Mouse (Mus musculus) heart, embryonic 11.5 days (tissue): ENCODE measurements around the gene 2700049A03Rik. TPM values are rescaled to one million over a fixed set of nuclear protein-coding genes. Genes with fewer than 3 reads are reported as not detected.

Source experiments
- ATAC-seq: fragments of 200-750 bp; cut with Nextera tagmentation; replicated peaks from 2 replicates; pipeline ENCODE4 v1.8.0; 2017; ENCODE audit warnings: moderate library complexity; ENCODE audit not compliant: insufficient number of reproducible peaks, low FRiP score, low TSS enrichment
- H3K27ac ChIP-seq: fragments of 300-500 bp; sonication (generic); 2 replicates; pipeline ENCODE4 v1.5.1; 2014; ENCODE audit warnings: mild to moderate bottlenecking, low read depth, low read length
- H3K27me3 ChIP-seq: fragments of 300-500 bp; sonication (generic); 2 replicates; pipeline ENCODE4 v1.6.1; 2014; ENCODE audit warnings: mild to moderate bottlenecking, low read length, mixed read lengths; ENCODE audit not compliant: control insufficient read depth, insufficient read depth
- H3K36me3 ChIP-seq: fragments of 300-500 bp; sonication (generic); 2 replicates; pipeline ENCODE4 v1.6.1; 2014; ENCODE audit warnings: mild to moderate bottlenecking, low read length, moderate library complexity, mixed read lengths; ENCODE audit not compliant: control insufficient read depth, insufficient read depth
- H3K4me1 ChIP-seq: fragments of 300-500 bp; sonication (generic); 2 replicates; pipeline ENCODE4 v1.6.1; 2014; ENCODE audit warnings: low read length; ENCODE audit not compliant: control insufficient read depth, insufficient read depth
- H3K4me2 ChIP-seq: fragments of 300-500 bp; sonication (generic); 2 replicates; pipeline ENCODE4 v1.6.1; 2014; ENCODE audit warnings: mild to moderate bottlenecking, moderate library complexity
- H3K4me3 ChIP-seq: fragments of 300-500 bp; sonication (generic); 2 replicates; pipeline ENCODE4 v1.5.1; 2014; ENCODE audit warnings: low read depth, low read length
- H3K9ac ChIP-seq: fragments of 300-500 bp; sonication (generic); 2 replicates; pipeline ENCODE4 v1.6.1; 2014; ENCODE audit warnings: mild to moderate bottlenecking, low read depth, low read length, moderate library complexity
- H3K9me3 ChIP-seq: fragments of 300-500 bp; sonication (generic); replicated peaks from 2 replicates; pipeline ENCODE4 v1.6.1; 2016; ENCODE audit warnings: low read length; ENCODE audit not compliant: control insufficient read depth
- WGBS: fragments of 180-500 bp; shearing (Covaris S2); extraction: QIAGEN DNeasy Blood & Tissue Kit; methylation state at CpG from one replicate; pipeline ENCODE4 v1.1.7; 2014; ENCODE audit not compliant: insufficient replicate concordance; 5-methylcytosine and 5-hydroxymethylcytosine counted together
- polyA plus RNA-seq: library from polyadenylated mRNA; unstranded; fragments of >200 nt; fragmentation: Nextera tagmentation; extraction: Ambion mirVana; gene quantifications from 2 replicates; pipeline ENCODE4 v1.2.1, GENCODE M21; 2014

2700049A03Rik gene
- polyA plus RNA-seq, 1 experiment from 2014 or later: 15.4 TPM

DNA sequence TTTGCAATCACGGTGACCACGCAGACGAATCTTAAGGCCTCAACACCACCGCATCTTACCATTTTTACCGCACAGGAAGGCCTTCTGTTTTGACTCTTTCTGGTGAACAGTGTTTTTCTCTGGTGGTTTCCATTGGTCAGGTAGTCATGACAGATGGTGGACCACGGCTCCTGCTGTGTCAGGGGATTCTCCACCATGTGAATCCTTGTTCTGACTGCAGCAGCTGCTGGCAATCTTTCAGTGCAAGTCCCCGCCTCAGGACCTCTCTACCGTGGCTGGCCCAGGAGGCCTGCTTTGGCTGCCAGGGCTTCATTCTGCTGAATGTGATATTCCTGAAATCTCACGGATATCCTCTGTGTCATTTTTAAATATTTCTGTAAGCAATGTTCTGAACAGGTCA, 13.4 kb upstream of the 2700049A03Rik start:
- Histone ChIP-seq H3K9me3 (no peaks in the 10 kb centered on the region), H3K4me3 (no peak overlapping the region), H3K36me3 (peaks cover 15% of the 10 kb centered on the region; the same call in 1 of the 2 replicates), H3K9ac (no peak overlapping the region), H3K4me2 (no peak overlapping the region), H3K4me1 (no peaks in the 10 kb centered on the region), H3K27ac (no peak overlapping the region), H3K27me3 (no peaks in the 10 kb centered on the region)
- ATAC-seq: no peak
- 88% methylated on average over 9 of the region's 9 CpGs for WGBS

DNA sequence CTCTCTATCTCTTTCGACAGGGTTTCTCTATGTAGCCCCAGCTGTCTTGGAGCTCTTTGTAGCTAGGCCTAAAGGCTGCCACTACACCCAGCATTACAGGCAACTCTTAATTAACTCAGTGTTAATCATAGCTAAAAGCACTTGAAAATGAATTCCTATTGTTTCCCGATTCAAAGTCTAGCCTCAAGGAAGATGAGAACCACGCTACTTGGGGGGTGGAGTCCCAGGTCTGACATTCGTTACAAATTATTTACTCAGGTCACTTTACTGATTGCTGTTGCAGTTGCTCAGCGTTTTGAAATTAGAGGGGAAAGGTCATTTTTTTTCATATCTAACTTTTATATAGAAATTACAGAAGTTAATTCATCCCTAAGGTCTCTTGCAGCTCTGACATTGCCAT, 1.1 kb upstream of the 2700049A03Rik start:
- Histone ChIP-seq H3K9ac (peak overlapping the region; percentile 96; the same call in 1 of the 2 replicates), H3K4me1 (peaks cover 6% of the 10 kb centered on the region; the same call in 1 of the 2 replicates), H3K27me3 (no peaks in the 10 kb centered on the region), H3K4me2 (peak overlapping the region; percentile 92), H3K9me3 (no peaks in the 10 kb centered on the region), H3K27ac (no peak overlapping the region), H3K36me3 (peaks cover 15% of the 10 kb centered on the region), H3K4me3 (peak overlapping the region; percentile 98)
- ATAC-seq: no peak
- 38% methylated on average over 5 of the region's 5 CpGs for WGBS

DNA sequence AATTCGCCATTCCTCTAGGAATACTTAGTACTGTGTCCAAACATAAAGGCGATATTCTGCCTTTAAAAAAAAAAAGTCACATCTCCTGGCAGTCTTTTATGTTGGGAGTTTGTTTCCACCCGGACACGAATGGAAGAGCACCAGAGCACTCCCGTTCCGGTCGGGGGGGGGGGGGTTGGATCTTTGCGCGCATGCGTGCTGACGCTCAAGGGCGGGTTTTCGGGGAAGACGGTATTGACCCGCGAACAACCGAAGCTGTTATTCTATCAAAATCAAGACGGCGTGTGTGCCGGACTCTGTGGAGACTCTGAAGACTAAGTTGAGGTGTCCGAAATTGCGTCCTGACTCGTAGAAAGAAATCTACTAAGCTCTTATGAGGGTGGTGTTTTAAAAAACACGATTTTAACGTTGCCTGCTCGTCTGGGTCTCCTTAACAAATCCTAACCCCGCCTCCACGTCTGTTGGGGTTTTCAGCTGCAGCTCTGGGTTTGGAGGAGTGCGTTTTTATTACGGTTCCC, 385 bp downstream of the 2700049A03Rik start:
- peak; percentile 89 for ATAC-seq
- WGBS: under 1% methylated on average over 30 of the region's 30 CpGs
- Histone ChIP-seq H3K4me3 (peak overlapping the region; percentile 98), H3K4me2 (peak overlapping the region; percentile 92), H3K36me3 (peaks cover 15% of the 10 kb centered on the region), H3K9ac (peak overlapping the region; percentile 96), H3K27me3 (no peaks in the 10 kb centered on the region), H3K27ac (peak overlapping the region; percentile 80), H3K9me3 (no peaks in the 10 kb centered on the region), H3K4me1 (peaks cover 6% of the 10 kb centered on the region; the same call in 1 of the 2 replicates)

DNA sequence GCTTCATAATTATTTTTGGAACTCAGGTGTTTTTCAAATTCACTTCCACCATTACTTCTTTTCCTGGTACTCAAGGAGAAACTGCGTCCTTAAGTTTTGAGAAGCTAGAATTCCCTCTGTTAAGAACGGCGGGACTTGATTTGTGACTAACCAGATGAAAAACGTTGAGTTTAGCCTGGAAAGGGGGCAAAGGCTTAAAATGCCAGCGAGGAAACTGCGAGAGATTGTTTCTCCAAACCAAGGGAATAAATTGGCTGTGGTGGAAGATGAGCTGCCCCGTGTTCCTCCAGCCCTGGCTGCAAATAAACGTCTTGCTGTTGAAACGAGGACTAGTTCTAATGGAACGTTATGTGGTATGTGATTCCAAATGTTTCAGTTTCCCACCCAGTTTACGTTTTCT, 1.0 kb downstream of the 2700049A03Rik start:
- Histone ChIP-seq H3K9me3 (no peaks in the 10 kb centered on the region), H3K4me1 (peaks cover 6% of the 10 kb centered on the region; the same call in 1 of the 2 replicates), H3K9ac (peak overlapping the region; percentile 70), H3K27me3 (no peaks in the 10 kb centered on the region), H3K36me3 (peaks cover 15% of the 10 kb centered on the region), H3K4me2 (peak overlapping the region; percentile 92), H3K27ac (no peak overlapping the region), H3K4me3 (peak overlapping the region; percentile 98)
- ATAC-seq: no peak
- WGBS: 8% methylated on average over 11 of the region's 11 CpGs

- Histone ChIP-seq H3K27me3 (no peaks in the 10 kb centered on the region), H3K4me2 (no peak overlapping the region; the same call in 1 of the 2 replicates), H3K27ac (no peak overlapping the region), H3K36me3 (peaks cover 19% of the 10 kb centered on the region), H3K9me3 (no peaks in the 10 kb centered on the region), H3K4me1 (peaks cover 6% of the 10 kb centered on the region; the same call in 1 of the 2 replicates), H3K9ac (no peak overlapping the region), H3K4me3 (no peak overlapping the region)
- 78% methylated on average over 5 of the region's 5 CpGs for WGBS
- ATAC-seq: no peak
Measured at GRCm38 (mm10) chr12:71139258-71139828, 2.7 kb downstream of the 2700049A03Rik start.

DNA sequence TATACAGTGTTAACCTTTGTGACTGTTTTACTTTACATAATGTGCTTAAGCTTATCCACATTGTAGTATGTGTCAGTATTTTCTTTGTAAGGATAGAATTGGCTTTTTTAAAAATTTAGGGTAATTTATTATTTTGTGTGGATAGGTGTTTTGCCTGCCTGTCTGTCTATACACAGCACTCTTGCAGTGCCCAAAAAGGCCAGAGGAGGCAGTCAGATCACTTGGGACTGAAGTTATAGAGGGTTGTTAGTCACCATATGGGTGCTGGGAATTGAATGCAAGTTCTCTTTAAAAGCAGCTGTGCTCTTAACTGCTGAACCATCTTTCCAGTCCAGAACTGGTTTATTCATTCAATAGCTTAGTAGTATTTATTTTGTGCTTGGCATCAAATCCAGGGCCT, 4.5 kb downstream of the 2700049A03Rik start:
- no peak overlapping the region for H3K27ac ChIP-seq
- H3K9ac ChIP-seq: no peak overlapping the region
- no peaks in the 10 kb centered on the region for H3K27me3 ChIP-seq
- H3K4me1 ChIP-seq: peaks cover 6% of the 10 kb centered on the region; the same call in 1 of the 2 replicates
- no peak for ATAC-seq
- H3K4me2 ChIP-seq: no peak overlapping the region
- H3K9me3 ChIP-seq: no peaks in the 10 kb centered on the region
- peaks cover 19% of the 10 kb centered on the region for H3K36me3 ChIP-seq
- no peak overlapping the region for H3K4me3 ChIP-seq

- Histone ChIP-seq H3K27me3 (no peaks in the 10 kb centered on the region), H3K4me2 (no peak overlapping the region), H3K4me3 (no peak overlapping the region), H3K27ac (no peak overlapping the region), H3K9me3 (no peaks in the 10 kb centered on the region), H3K36me3 (peaks cover 16% of the 10 kb centered on the region), H3K4me1 (no peaks in the 10 kb centered on the region), H3K9ac (no peak overlapping the region)
- ATAC-seq: no peak
- WGBS: 74% methylated on average over 3 of the region's 3 CpGs
Measured at GRCm38 (mm10) chr12:71147641-71148040, 11.0 kb downstream of the 2700049A03Rik start.

DNA sequence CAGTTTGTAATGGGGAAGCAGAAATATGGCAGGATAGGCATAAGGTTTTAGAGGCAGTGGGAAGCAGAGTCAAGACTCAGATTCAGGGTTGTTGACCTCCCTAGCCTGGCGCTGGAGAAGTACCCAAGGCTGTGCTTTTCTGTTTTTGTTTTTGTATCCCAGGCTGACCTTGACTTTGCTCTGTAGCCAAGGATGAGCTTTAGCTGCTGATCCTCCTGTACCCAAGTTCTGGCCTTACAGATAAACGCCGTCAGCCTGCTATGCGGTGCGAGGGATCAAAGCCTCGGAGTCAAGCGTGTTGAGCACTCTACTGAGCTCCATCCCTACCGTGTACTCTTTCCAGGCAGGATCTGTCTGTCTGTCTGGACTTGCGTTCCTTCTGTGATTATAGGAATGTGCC, 12.2 kb downstream of the 2700049A03Rik start:
- Histone ChIP-seq H3K4me2 (no peak overlapping the region), H3K4me1 (no peaks in the 10 kb centered on the region), H3K9ac (no peak overlapping the region), H3K27ac (no peak overlapping the region), H3K4me3 (no peak overlapping the region), H3K36me3 (peaks cover 23% of the 10 kb centered on the region), H3K27me3 (no peaks in the 10 kb centered on the region), H3K9me3 (no peaks in the 10 kb centered on the region)
- WGBS: 93% methylated on average over 9 of the region's 9 CpGs
- ATAC-seq: no peak

DNA sequence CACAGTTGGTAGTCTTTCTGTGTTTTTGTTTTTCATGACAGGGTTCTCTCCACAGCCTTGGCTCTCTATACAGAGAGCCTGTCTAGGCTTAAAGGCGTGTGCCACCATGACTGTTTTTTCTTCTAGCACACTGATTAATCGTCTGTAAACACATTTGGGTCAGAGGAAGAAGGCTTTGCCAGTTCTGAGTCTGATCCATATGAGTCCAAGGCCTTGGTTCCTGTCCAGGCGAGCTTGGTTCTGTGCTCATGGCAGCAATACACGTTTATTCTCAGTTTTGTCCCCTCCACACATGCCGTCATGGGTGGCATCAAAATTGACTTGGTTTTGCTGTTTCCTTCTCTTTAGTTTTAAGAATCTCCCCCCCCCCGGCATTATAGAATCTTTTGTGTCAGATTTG, 12.8 kb downstream of the 2700049A03Rik start:
- no peaks in the 10 kb centered on the region for H3K4me1 ChIP-seq
- no peak overlapping the region for H3K4me2 ChIP-seq
- 91% methylated on average over 6 of the region's 6 CpGs for WGBS
- no peak overlapping the region for H3K27ac ChIP-seq
- no peaks in the 10 kb centered on the region for H3K27me3 ChIP-seq
- no peak overlapping the region for H3K4me3 ChIP-seq
- H3K9ac ChIP-seq: no peak overlapping the region
- peaks cover 21% of the 10 kb centered on the region for H3K36me3 ChIP-seq
- ATAC-seq: no peak
- H3K9me3 ChIP-seq: no peaks in the 10 kb centered on the region
